Mouse (Mus musculus): ENCODE measurements around the gene Gm44596. TPM values are rescaled to one million over a fixed set of nuclear protein-coding genes. Genes with fewer than 3 reads are reported as not detected.

The Gm44596 gene
- polyA plus RNA-seq, 1 experiment from 2014 or later: not detected

DNA sequence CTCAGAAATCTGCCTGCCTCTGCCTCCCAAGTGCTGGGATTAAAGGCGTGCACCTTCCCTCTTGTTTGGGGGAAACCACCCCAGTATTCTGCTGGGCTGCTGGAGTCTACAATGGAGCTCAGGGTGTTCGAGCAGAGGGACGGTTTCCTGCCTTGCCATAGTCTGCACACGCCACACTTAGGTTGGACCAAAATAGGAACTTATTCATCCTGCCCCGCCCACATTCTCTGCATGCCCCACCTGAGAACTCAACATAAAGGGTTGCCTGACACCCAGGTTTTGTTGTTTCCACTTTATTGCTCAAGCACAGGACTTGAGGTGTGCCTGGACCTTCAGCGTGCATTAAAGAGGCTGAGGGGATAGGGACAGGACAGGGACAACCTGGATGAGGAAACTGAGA, 54.5 kb downstream of the Gm44596 start:
- no peak for ATAC-seq
- Histone ChIP-seq H3K27me3 (replicated peaks; ENCODE audit: control insufficient read depth, insufficient read depth, low read length) (no peaks in the 10 kb centered on the region), H3K4me1 (replicated peaks; ENCODE audit: control insufficient read depth, insufficient read depth, low read length) (no peaks in the 10 kb centered on the region), H3K4me3 (ENCODE audit: low read depth, low read length) (no peak overlapping the region), H3K9ac (ENCODE audit: low read depth, low read length) (no peak overlapping the region), H3K36me3 (ENCODE audit: control insufficient read depth, insufficient read depth) (peaks cover 70% of the 10 kb centered on the region), H3K9me3 (ENCODE audit: control insufficient read depth) (no peaks in the 10 kb centered on the region), H3K27ac (ENCODE audit: low read depth, low read length) (no peak overlapping the region), H3K4me2 (replicated peaks; ENCODE audit: low read depth) (no peak overlapping the region)
- no peak for TF ChIP-seq CTCF (IDR thresholded peaks at IDR 0.05; ENCODE audit: low read depth)
- WGBS: 74% methylated on average over 6 of the region's 6 CpGs

GRCm38 (mm10) chr6:128432356-128432915, 57.1 kb downstream of the Gm44596 start:
- Histone ChIP-seq H3K36me3 (ENCODE audit: control insufficient read depth, insufficient read depth) (peaks cover 81% of the 10 kb centered on the region), H3K9ac (ENCODE audit: low read depth, low read length) (no peak overlapping the region), H3K4me1 (replicated peaks; ENCODE audit: control insufficient read depth, insufficient read depth, low read length) (no peaks in the 10 kb centered on the region; the same call in 1 of the 2 replicates), H3K9me3 (ENCODE audit: control insufficient read depth) (no peaks in the 10 kb centered on the region), H3K4me3 (ENCODE audit: low read depth, low read length) (no peak overlapping the region), H3K4me2 (replicated peaks; ENCODE audit: low read depth) (no peak overlapping the region), H3K27me3 (replicated peaks; ENCODE audit: control insufficient read depth, insufficient read depth, low read length) (no peaks in the 10 kb centered on the region), H3K27ac (ENCODE audit: low read depth, low read length) (no peak overlapping the region)
- WGBS: 80% methylated on average over 13 of the region's 13 CpGs
- TF ChIP-seq CTCF (IDR thresholded peaks at IDR 0.05; ENCODE audit: low read depth): no peak
- no peak for ATAC-seq

DNA sequence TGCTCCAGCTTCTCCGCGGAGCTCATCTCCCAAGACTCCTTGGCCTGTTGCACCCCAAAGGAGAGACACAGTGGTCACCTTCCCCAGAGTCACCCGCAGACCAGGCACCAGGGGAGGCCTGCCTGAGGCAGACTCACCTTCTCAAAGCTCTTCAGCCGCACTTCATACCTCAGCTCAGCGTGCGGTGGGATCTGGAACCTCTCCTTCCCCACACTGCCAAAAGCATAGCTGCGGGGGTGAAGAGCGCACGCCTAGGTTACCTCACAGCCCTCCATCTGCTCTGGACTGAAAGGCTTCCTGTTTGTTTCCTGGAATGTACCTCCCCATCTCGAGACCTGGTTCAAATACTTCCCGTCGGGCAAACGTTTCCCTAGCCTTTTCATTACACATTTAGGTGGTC, 58.3 kb downstream of the Gm44596 start:
- ATAC-seq: no peak
- whole genome bisulfite sequencing: 89% methylated on average over 13 of the region's 13 CpGs
- H3K27me3 ChIP-seq (replicated peaks; ENCODE audit: control insufficient read depth, insufficient read depth, low read length): no peaks in the 10 kb centered on the region

GRCm38 (mm10) chr6:128435474-128435873, 60.2 kb downstream of the Gm44596 start:
- peaks cover 53% of the 10 kb centered on the region for H3K36me3 ChIP-seq (ENCODE audit: control insufficient read depth, insufficient read depth)
- no peak overlapping the region for H3K9ac ChIP-seq (ENCODE audit: low read depth, low read length)

More for the DNA sequence above, 58.3 kb downstream of the Gm44596 start:
- Histone ChIP-seq H3K4me2 (replicated peaks; ENCODE audit: low read depth) (no peak overlapping the region), H3K27ac (ENCODE audit: low read depth, low read length) (no peak overlapping the region; the same call in 1 of the 2 replicates), H3K36me3 (ENCODE audit: control insufficient read depth, insufficient read depth) (peaks cover 71% of the 10 kb centered on the region), H3K4me3 (ENCODE audit: low read depth, low read length) (no peak overlapping the region), H3K4me1 (replicated peaks; ENCODE audit: control insufficient read depth, insufficient read depth, low read length) (no peaks in the 10 kb centered on the region; the same call in 1 of the 2 replicates), H3K9me3 (ENCODE audit: control insufficient read depth) (no peaks in the 10 kb centered on the region), H3K9ac (ENCODE audit: low read depth, low read length) (no peak overlapping the region)
- no peak for TF ChIP-seq CTCF (IDR thresholded peaks at IDR 0.05; ENCODE audit: low read depth)

DNA sequence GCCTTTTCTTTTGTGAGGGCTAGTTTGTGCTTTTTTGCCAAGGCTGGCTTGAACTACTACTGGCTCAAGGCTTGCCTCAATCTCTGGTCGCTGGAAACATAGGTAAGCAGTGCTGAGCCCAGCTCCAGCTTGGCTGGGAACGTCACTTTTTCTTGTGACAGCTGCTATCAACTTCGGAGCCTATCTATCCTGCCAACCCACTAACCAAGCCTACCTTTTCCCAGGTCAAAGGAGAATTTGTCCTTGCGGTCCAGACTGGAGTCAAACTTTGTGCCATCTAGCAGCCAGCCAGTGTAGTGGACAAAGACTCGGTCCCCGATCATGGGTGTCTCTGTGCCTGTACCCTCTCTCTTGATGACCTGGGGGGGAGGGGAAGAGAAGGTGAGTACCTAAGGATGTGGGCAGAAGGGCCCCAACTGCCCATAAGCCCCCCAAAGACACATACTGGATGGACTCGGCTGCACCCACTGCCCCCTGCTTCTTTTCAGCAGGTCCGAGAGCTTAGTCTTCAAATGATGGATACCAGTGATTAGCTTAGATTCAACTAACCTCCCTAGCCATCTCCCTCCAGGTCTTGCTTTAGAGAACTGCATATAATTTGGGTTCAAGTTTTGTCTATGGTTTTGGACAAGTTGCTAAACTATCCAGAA, 61.2 kb downstream of the Gm44596 start:
- peaks cover 45% of the 10 kb centered on the region for H3K36me3 ChIP-seq (ENCODE audit: control insufficient read depth, insufficient read depth)
- H3K4me2 ChIP-seq (replicated peaks; ENCODE audit: low read depth): peak overlapping the region; percentile 83
- H3K4me3 ChIP-seq (ENCODE audit: low read depth, low read length): no peak overlapping the region
- H3K9ac ChIP-seq (ENCODE audit: low read depth, low read length): no peak overlapping the region
- no peaks in the 10 kb centered on the region for H3K9me3 ChIP-seq (ENCODE audit: control insufficient read depth)
- WGBS: 71% methylated on average over 8 of the region's 8 CpGs
- no peak overlapping the region for H3K27ac ChIP-seq (ENCODE audit: low read depth, low read length)
- no peak for ATAC-seq
- TF ChIP-seq CTCF (IDR thresholded peaks at IDR 0.05; ENCODE audit: low read depth): no peak
- no peaks in the 10 kb centered on the region; the same call in 1 of the 2 replicates for H3K4me1 ChIP-seq (replicated peaks; ENCODE audit: control insufficient read depth, insufficient read depth, low read length)
- no peaks in the 10 kb centered on the region for H3K27me3 ChIP-seq (replicated peaks; ENCODE audit: control insufficient read depth, insufficient read depth, low read length)

More at GRCm38 (mm10) chr6:128435474-128435873, 60.2 kb downstream of the Gm44596 start:
- H3K27ac ChIP-seq (ENCODE audit: low read depth, low read length): no peak overlapping the region
- no peaks in the 10 kb centered on the region; the same call in 1 of the 2 replicates for H3K4me1 ChIP-seq (replicated peaks; ENCODE audit: control insufficient read depth, insufficient read depth, low read length)
- WGBS: 57% methylated on average over 5 of the region's 5 CpGs
- no peaks in the 10 kb centered on the region for H3K9me3 ChIP-seq (ENCODE audit: control insufficient read depth)
- H3K4me2 ChIP-seq (replicated peaks; ENCODE audit: low read depth): no peak overlapping the region
- TF ChIP-seq CTCF (IDR thresholded peaks at IDR 0.05; ENCODE audit: low read depth): no peak
- no peak overlapping the region for H3K4me3 ChIP-seq (ENCODE audit: low read depth, low read length)
- no peaks in the 10 kb centered on the region for H3K27me3 ChIP-seq (replicated peaks; ENCODE audit: control insufficient read depth, insufficient read depth, low read length)
- no peak for ATAC-seq

DNA sequence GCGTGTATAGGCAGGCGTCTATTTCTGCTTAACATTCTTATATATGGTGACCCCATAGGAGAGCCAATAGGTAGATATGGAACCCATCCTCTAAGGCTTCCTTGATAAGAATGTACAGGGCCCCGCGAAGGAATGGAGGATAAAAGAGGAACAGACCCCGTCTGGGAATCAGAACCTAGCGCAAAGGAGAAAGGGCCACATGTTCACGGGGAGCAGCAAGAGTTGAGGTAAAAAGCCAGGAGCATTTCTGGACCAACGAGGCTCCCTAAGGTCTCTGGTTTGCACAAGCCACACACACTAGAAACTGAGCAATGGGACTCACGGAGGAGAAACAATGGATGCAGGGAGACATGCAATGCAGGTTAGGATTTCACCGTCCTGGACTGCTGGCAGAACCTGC, 62.0 kb downstream of the Gm44596 start:
- 4% methylated on average over 10 of the region's 10 CpGs for WGBS
- H3K4me3 ChIP-seq (ENCODE audit: low read depth, low read length): peak overlapping the region; percentile 97
- H3K27ac ChIP-seq (ENCODE audit: low read depth, low read length): peak overlapping the region; percentile 91
- H3K27me3 ChIP-seq (replicated peaks; ENCODE audit: control insufficient read depth, insufficient read depth, low read length): no peaks in the 10 kb centered on the region
- no peak for TF ChIP-seq CTCF (IDR thresholded peaks at IDR 0.05; ENCODE audit: low read depth)
- H3K9ac ChIP-seq (ENCODE audit: low read depth, low read length): peak overlapping the region; percentile 87
- no peaks in the 10 kb centered on the region; the same call in 1 of the 2 replicates for H3K4me1 ChIP-seq (replicated peaks; ENCODE audit: control insufficient read depth, insufficient read depth, low read length)
- no peaks in the 10 kb centered on the region for H3K9me3 ChIP-seq (ENCODE audit: control insufficient read depth)
- peaks cover 37% of the 10 kb centered on the region for H3K36me3 ChIP-seq (ENCODE audit: control insufficient read depth, insufficient read depth)
- peak overlapping the region; percentile 83 for H3K4me2 ChIP-seq (replicated peaks; ENCODE audit: low read depth)
- no peak for ATAC-seq

All from intestine, postnatal 0 days (tissue).